Mouse (Mus musculus) heart, embryonic 15.5 days (tissue): ENCODE measurements at regions not wholly inside any gene's neighbourhood (a gene's known extent, or its start where the extent isn't known, plus 50 kb on each side); places are given as distances from the start of the nearest gene placed in this dataset.

Experiments
- ATAC-seq: fragments of 200-750 bp; cut with Nextera tagmentation; replicated peaks from 2 replicates; pipeline ENCODE4 v1.8.0; 2017; ENCODE audit warnings: low read depth, moderate TSS enrichment; ENCODE audit not compliant: insufficient number of reproducible peaks, insufficient read depth, low FRiP score
- H3K27ac ChIP-seq: fragments of 300-500 bp; sonication (generic); 2 replicates; pipeline ENCODE4 v1.5.1; 2015; ENCODE audit warnings: mild to moderate bottlenecking, inconsistent platforms
- H3K27me3 ChIP-seq: fragments of 300-500 bp; sonication (generic); 2 replicates; pipeline ENCODE4 v1.6.1; 2015; ENCODE audit warnings: inconsistent platforms
- H3K36me3 ChIP-seq: fragments of 300-500 bp; sonication (generic); 2 replicates; pipeline ENCODE4 v1.6.1; 2015; ENCODE audit warnings: mild to moderate bottlenecking, inconsistent platforms
- H3K4me1 ChIP-seq: fragments of 300-500 bp; sonication (generic); replicated peaks from 2 replicates; pipeline ENCODE4 v1.6.1; 2015; ENCODE audit warnings: inconsistent platforms
- H3K4me2 ChIP-seq: fragments of 300-500 bp; sonication (generic); 2 replicates; pipeline ENCODE4 v1.6.1; 2015; ENCODE audit warnings: inconsistent platforms, mild to moderate bottlenecking, moderate library complexity
- H3K4me3 ChIP-seq: fragments of 300-500 bp; sonication (generic); 2 replicates; pipeline ENCODE4 v1.5.1; 2015; ENCODE audit warnings: mild to moderate bottlenecking, inconsistent platforms
- H3K9ac ChIP-seq: fragments of 300-500 bp; sonication (generic); 2 replicates; pipeline ENCODE4 v1.6.1; 2015; ENCODE audit warnings: mild to moderate bottlenecking, inconsistent platforms
- H3K9me3 ChIP-seq: fragments of 300-500 bp; sonication (generic); replicated peaks from 2 replicates; pipeline ENCODE4 v1.6.1; 2016; ENCODE audit warnings: inconsistent platforms
- whole genome bisulfite sequencing: fragments of 180-500 bp; shearing (Covaris S2); methylation state at CpG from one replicate; pipeline ENCODE4 v1.1.7; 2015; ENCODE audit warnings: mixed read lengths; 5-methylcytosine and 5-hydroxymethylcytosine counted together

- H3K36me3 ChIP-seq: no peaks in the 10 kb centered on the region
- no peak overlapping the region for H3K4me2 ChIP-seq
- no peak overlapping the region for H3K9ac ChIP-seq
- H3K27ac ChIP-seq: no peak overlapping the region
- H3K4me1 ChIP-seq: no peaks in the 10 kb centered on the region
- 21% methylated on average over 1 of the region's 1 CpGs for WGBS
- no peak for ATAC-seq
- H3K27me3 ChIP-seq: no peaks in the 10 kb centered on the region
- H3K9me3 ChIP-seq: no peaks in the 10 kb centered on the region
- no peak overlapping the region for H3K4me3 ChIP-seq
These were observed 266.6 kb upstream of the Gm765 start for GRCm38 (mm10) chr6:98609133-98609532.

GRCm38 (mm10) chr6:98606680-98607079, 264.1 kb upstream of the Gm765 start:
- H3K4me1 ChIP-seq: no peaks in the 10 kb centered on the region
- H3K9ac ChIP-seq: no peak overlapping the region
- no peak overlapping the region for H3K27ac ChIP-seq
- H3K9me3 ChIP-seq: no peaks in the 10 kb centered on the region
- no peak overlapping the region for H3K4me3 ChIP-seq
- no peak overlapping the region for H3K4me2 ChIP-seq
- no peaks in the 10 kb centered on the region for H3K36me3 ChIP-seq
- ATAC-seq: no peak
- 74% methylated on average over 3 of the region's 3 CpGs for WGBS
- H3K27me3 ChIP-seq: no peaks in the 10 kb centered on the region

GRCm38 (mm10) chr6:98597612-98598011, 255.1 kb upstream of the Gm765 start:
- H3K4me3 ChIP-seq: no peak overlapping the region
- H3K4me2 ChIP-seq: no peak overlapping the region
- no peaks in the 10 kb centered on the region for H3K9me3 ChIP-seq
- no peak for ATAC-seq
- 85% methylated on average over 6 of the region's 6 CpGs for WGBS
- no peaks in the 10 kb centered on the region for H3K36me3 ChIP-seq
- H3K27me3 ChIP-seq: no peaks in the 10 kb centered on the region
- H3K27ac ChIP-seq: no peak overlapping the region
- H3K9ac ChIP-seq: no peak overlapping the region
- H3K4me1 ChIP-seq: no peaks in the 10 kb centered on the region

- H3K4me3 ChIP-seq: no peak overlapping the region
- H3K36me3 ChIP-seq: no peaks in the 10 kb centered on the region
- 70% methylated on average over 4 of the region's 4 CpGs for WGBS
- H3K9me3 ChIP-seq: no peaks in the 10 kb centered on the region
- no peaks in the 10 kb centered on the region for H3K4me1 ChIP-seq
- H3K27me3 ChIP-seq: no peaks in the 10 kb centered on the region
- no peak overlapping the region for H3K9ac ChIP-seq
- no peak overlapping the region for H3K4me2 ChIP-seq
- ATAC-seq: no peak
- no peak overlapping the region for H3K27ac ChIP-seq
These were observed 248.4 kb upstream of the Gm765 start for GRCm38 (mm10) chr6:98590989-98591388.

GRCm38 (mm10) chr6:98588979-98589378, 246.4 kb upstream of the Gm765 start:
- 60% methylated on average over 4 of the region's 4 CpGs for WGBS
- no peak overlapping the region for H3K4me2 ChIP-seq
- no peaks in the 10 kb centered on the region for H3K27me3 ChIP-seq
- no peak for ATAC-seq
- no peak overlapping the region for H3K9ac ChIP-seq
- no peak overlapping the region for H3K4me3 ChIP-seq
- no peak overlapping the region for H3K27ac ChIP-seq
- no peaks in the 10 kb centered on the region for H3K9me3 ChIP-seq
- H3K4me1 ChIP-seq: no peaks in the 10 kb centered on the region
- H3K36me3 ChIP-seq: no peaks in the 10 kb centered on the region

GRCm38 (mm10) chr6:98584541-98584940, 242.0 kb upstream of the Gm765 start:
- WGBS: 77% methylated on average over 4 of the region's 4 CpGs
- Histone ChIP-seq H3K36me3 (no peaks in the 10 kb centered on the region), H3K4me1 (no peaks in the 10 kb centered on the region), H3K4me2 (no peak overlapping the region), H3K9me3 (no peaks in the 10 kb centered on the region), H3K27me3 (no peaks in the 10 kb centered on the region), H3K27ac (no peak overlapping the region), H3K9ac (no peak overlapping the region), H3K4me3 (no peak overlapping the region)
- no peak for ATAC-seq

GRCm38 (mm10) chr6:98582826-98583225, 240.3 kb upstream of the Gm765 start:
- H3K9me3 ChIP-seq: no peaks in the 10 kb centered on the region
- no peak overlapping the region for H3K27ac ChIP-seq
- no peak overlapping the region for H3K4me2 ChIP-seq
- no peak overlapping the region for H3K9ac ChIP-seq
- H3K36me3 ChIP-seq: no peaks in the 10 kb centered on the region
- no peaks in the 10 kb centered on the region for H3K27me3 ChIP-seq
- H3K4me1 ChIP-seq: no peaks in the 10 kb centered on the region
- H3K4me3 ChIP-seq: no peak overlapping the region
- 60% methylated on average over 2 of the region's 2 CpGs for WGBS
- no peak for ATAC-seq

- no peaks in the 10 kb centered on the region for H3K4me1 ChIP-seq
- no peak overlapping the region for H3K4me2 ChIP-seq
- no peak for ATAC-seq
- H3K9me3 ChIP-seq: no peaks in the 10 kb centered on the region
- WGBS: 74% methylated on average over 1 of the region's 1 CpGs
- no peaks in the 10 kb centered on the region for H3K27me3 ChIP-seq
- no peak overlapping the region for H3K4me3 ChIP-seq
- H3K27ac ChIP-seq: no peak overlapping the region
- H3K9ac ChIP-seq: no peak overlapping the region
- no peaks in the 10 kb centered on the region for H3K36me3 ChIP-seq
These were observed 232.7 kb upstream of the Gm765 start for GRCm38 (mm10) chr6:98575227-98575626.

GRCm38 (mm10) chr6:98555702-98556101, 213.1 kb upstream of the Gm765 start:
- Histone ChIP-seq H3K27me3 (no peaks in the 10 kb centered on the region), H3K4me3 (no peak overlapping the region)
- no peak for ATAC-seq

GRCm38 (mm10) chr6:98553922-98554321, 211.4 kb upstream of the Gm765 start:
- Histone ChIP-seq H3K4me2 (no peak overlapping the region), H3K4me1 (no peaks in the 10 kb centered on the region), H3K27me3 (no peaks in the 10 kb centered on the region), H3K27ac (no peak overlapping the region), H3K9ac (no peak overlapping the region), H3K36me3 (no peaks in the 10 kb centered on the region), H3K9me3 (no peaks in the 10 kb centered on the region), H3K4me3 (no peak overlapping the region)
- 55% methylated on average over 1 of the region's 1 CpGs for WGBS
- ATAC-seq: no peak

More at GRCm38 (mm10) chr6:98555702-98556101, 213.1 kb upstream of the Gm765 start:
- Histone ChIP-seq H3K9ac (no peak overlapping the region), H3K9me3 (no peaks in the 10 kb centered on the region), H3K4me1 (no peaks in the 10 kb centered on the region), H3K27ac (no peak overlapping the region), H3K36me3 (no peaks in the 10 kb centered on the region), H3K4me2 (no peak overlapping the region)
- WGBS: 78% methylated on average over 1 of the region's 1 CpGs

GRCm38 (mm10) chr6:98551781-98552180, 209.2 kb upstream of the Gm765 start:
- Histone ChIP-seq H3K27ac (no peak overlapping the region), H3K4me2 (no peak overlapping the region), H3K9me3 (no peaks in the 10 kb centered on the region), H3K9ac (no peak overlapping the region), H3K27me3 (no peaks in the 10 kb centered on the region), H3K4me1 (no peaks in the 10 kb centered on the region), H3K36me3 (no peaks in the 10 kb centered on the region), H3K4me3 (no peak overlapping the region)
- no peak for ATAC-seq
- 81% methylated on average over 3 of the region's 3 CpGs for WGBS

- Histone ChIP-seq H3K4me1 (no peaks in the 10 kb centered on the region), H3K36me3 (no peaks in the 10 kb centered on the region), H3K27me3 (no peaks in the 10 kb centered on the region), H3K27ac (no peak overlapping the region), H3K4me2 (no peak overlapping the region), H3K9me3 (no peaks in the 10 kb centered on the region), H3K4me3 (no peak overlapping the region), H3K9ac (no peak overlapping the region)
- ATAC-seq: no peak
- WGBS: 74% methylated on average over 15 of the region's 15 CpGs
These were observed 184.4 kb upstream of the Gm765 start for GRCm38 (mm10) chr6:98526882-98527440.
